Mouse (Mus musculus) 416B (cell line): ENCODE results near the gene Nrde2.

Source experiments
- DNase-seq: peaks from one replicate; pipeline ENCODE4 v3.0.0; 2011; ENCODE audit warnings: low read depth

Gene Nrde2

GRCm38 (mm10) chr12:100124913-100125798 is 34.3 kb downstream of the Nrde2 start:
- DNase-seq = peak; percentile 27

DNA sequence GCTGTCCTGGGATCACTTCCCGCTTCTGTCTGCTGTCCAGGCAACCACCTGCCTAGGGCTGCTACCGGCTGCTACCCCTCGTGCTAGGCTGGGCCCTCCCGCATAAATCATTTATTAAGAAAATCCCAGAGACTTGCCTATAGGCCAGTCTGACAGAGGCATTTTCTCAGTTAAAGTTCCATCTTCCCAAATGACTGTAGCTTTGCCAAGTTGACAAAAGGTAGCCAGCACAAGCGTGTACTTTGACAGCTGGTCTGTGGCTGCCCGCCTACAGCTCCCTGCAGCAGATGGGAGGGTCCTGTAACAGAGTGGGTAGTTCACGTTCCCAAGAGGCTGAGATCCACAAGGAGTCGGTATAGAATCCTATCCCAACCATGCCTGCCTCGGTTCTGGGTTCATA is 36.0 kb downstream of the Nrde2 start:
- DNase-seq = no peak

- no peak for DNase-seq
Observed at GRCm38 (mm10) chr12:100122921-100123381, 36.5 kb downstream of the Nrde2 start.

GRCm38 (mm10) chr12:100115982-100116381 is 43.5 kb downstream of the Nrde2 start:
- no peak for DNase-seq

DNA sequence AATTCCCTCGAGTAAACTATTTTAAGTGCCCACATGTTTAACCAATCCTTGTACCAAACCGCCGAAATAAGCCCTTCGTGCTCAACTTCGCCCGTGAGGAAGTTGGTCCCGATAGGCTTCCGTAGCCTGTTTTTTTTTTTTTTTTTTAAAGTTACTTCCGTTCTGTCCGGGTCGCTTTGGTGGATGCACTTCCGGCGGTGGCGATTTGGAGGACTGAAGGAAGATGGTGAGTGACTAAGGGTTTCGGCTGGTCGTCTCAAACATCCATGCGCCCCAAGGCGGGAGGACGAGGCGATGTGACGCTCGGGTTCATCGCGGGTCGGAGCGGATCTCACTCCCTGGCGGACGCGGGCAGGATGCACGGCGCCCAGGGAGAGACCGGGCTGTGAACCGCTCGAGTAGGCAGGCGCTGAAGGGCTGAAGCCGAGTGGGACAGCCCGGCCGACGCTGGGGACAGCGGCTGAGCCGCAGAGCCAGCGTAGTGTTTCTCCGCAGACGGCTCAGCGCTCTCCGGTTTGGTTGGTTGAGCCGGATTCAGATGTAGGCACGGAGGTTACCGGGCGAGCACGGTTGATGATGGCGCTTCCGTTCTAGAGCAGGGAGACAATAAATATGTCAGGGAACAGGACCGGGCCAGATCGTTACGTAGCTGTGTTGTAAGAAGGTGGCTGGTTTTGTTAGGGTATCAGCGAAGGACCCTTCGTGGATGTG is 49.3 kb downstream of the Nrde2 start, which contains the start of gene Psmc1:
Gene Psmc1, plus strand, starts transcription at position 169 of the 711 bp plus-strand sequence.
- peak; percentile 97 for DNase-seq

DNA sequence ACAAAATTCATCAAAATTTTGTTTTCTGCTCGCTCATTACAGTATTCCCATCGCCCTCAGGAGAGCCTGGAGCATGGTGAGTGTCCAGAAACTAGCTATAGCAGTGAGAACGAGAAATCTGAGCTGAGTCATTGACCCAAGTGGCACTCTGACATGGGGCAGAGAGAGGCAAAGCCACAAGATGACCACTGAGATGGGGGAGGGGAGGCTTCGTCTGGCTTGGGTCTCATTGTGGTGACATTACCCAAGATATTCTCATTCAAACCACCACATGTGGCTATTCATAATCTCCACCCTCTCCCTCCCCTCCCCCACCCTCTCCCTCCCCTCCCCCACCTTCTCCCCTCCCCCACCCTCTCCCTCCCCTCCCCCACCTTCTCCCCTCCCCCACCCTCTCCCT is 52.0 kb downstream of the Nrde2 start:
- DNase-seq = peak; percentile 95

DNA sequence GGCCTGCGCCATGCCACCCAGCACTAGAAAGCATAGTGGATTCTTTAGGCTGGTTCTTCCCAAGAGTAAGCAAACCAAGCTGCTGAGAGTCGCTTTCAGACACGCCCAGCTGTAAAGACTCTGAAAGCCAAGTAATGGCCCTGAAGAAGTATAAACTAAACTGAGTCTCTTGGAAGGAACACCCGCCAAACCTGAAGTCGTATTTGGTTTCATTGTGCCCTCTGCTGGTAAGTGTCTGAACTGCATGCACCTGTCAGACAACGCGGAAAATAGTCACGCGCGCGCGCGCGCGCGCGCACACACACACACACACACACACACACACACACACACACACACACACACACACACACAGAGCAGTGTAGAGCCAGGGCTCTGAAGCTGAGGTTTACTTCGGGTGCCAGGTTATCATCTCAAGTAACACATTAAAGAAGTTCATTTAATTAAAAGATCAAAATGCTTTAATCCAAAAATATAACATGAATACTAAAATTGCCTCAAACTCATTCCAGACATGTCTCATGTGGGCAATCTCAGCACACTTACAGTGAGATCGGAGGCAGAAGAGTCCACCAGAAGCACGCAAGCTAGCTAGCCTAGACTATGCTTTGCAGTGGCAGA is 53.1 kb downstream of the Nrde2 start:
- DNase-seq = peak; percentile 75

- no peak for DNase-seq
Observed at GRCm38 (mm10) chr12:100104530-100104929, 54.9 kb downstream of the Nrde2 start.

DNA sequence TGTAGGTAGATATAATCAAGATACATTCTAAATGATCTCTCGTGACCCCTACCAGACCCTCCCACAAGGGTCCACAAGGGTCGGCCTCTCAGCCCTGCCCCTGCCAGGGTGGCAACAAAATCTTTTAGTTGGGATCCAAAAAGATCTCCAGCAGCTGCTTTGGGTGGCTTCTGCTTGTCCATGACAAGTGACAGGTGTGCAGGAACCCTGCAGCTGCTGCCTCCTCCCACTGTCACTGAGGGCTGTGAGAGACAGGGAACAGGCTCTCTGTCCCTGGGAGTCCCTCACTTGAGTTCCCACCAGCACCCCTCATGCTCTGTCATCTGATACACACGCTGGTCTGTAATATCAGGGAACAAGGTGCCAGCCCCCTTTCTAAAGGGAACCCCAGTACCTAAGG is 57.8 kb downstream of the Nrde2 start:
- no peak for DNase-seq

DNA sequence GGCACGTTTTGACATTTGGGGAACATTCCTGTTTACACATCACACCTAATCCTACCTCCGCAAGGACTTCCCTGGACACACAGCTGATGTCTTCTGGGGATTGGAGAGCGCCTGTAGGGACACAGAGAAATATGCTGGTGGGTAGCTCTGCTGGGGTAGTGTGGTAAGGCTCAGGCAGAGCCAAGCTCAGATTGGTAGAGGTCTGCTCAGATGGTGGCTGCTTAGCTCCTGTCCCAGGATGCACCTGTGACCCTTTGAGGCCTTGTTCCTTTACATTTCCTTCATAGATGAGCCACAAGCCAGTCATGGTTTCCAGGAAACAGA is 58.8 kb downstream of the Nrde2 start:
- no peak for DNase-seq

DNA sequence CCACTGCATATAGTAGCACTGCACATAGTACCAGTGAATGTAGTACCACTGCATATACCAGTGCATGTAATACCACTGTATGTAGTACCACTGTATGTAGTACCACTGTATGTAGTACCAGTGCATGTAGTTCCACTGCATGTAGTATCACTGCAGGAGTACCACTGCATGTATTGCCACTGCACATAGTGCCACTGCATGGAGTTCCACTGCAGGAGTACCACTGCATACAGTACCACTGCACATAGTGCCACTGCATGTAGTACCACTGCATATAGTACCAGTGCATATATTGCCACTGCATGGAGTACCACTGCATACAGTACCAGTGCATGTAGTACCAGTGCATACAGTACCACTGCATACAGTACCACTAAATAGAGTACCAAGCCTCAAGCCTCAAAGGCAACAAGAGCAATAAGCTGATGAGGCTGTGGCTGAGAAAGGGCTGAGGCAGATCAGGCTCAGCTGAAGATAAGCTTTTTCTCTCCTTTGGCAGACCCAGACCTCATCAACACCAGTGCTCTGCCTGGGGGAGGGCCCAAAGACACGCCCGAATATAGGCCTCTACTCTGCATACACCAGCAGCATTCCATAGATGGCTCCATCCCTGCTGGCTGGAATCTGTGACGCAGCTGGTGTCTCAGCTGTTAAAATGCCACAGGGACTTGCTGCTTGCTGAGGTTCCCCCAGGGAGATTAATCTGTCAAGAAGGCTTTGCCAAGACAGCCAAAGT is 59.3 kb downstream of the Nrde2 start:
- DNase-seq = no peak

GRCm38 (mm10) chr12:100093046-100093445 is 66.4 kb downstream of the Nrde2 start:
- DNase-seq = no peak

DNA sequence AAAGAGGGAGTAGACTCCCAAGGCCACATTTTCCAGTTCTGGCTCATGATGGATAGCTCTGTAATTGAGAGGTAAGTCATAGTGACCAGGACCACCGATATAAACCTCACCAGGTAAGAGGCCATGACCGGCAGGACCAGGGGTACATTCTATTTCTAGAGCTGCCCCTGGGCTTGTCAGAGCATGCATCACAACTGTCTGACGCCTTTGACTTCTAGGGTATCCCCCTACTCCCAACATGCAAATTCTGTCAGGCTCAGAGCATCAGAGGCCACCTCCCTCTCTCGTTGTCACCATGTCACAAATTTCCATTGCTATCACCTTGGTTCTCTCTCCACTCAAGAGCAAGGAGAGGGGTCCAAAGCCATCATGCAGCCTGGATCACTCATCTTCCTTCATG is 68.7 kb downstream of the Nrde2 start:
- DNase-seq = no peak

- DNase-seq = peak; percentile 68
Observed at GRCm38 (mm10) chr12:100089265-100089664, 70.2 kb downstream of the Nrde2 start.

- no peak for DNase-seq
Observed at GRCm38 (mm10) chr12:100088026-100088425, 71.4 kb downstream of the Nrde2 start.

DNA sequence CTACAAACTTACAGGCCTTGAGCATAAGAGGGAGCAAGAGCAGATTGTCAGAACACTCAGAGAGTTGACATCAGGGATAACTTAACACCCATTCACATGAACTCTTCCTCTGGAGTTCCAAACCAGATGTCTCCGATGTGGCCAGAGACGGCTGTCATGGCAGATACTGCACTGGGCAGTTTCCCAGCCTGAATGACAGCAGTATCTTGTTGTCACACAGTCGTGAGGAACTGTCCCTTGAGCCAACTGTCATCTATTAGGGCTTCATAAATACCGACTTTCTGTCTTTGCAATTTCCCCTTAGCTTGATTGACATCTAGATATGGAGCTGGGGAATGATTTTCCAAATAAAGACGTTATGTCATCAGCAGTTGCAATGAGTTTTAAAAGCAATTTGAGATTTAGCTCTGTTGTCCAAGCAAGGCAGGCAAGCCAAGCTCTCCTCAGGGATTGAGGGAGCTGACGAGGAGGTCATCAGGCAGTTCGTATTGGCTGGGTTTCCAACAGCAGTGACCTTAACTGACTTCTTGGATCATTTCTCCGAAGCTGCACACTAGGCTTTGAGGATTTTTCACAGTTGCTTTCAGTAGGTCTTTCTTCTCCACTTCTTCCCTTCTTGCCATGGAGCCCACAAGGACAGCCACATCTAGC is 79.7 kb downstream of the Nrde2 start:
- no peak for DNase-seq

- no peak for DNase-seq
Observed at GRCm38 (mm10) chr12:100075715-100076114, 83.7 kb downstream of the Nrde2 start.
